Mouse (Mus musculus) midbrain, postnatal 0 days (tissue): Measurements from ENCODE around the gene Pigyl. TPM values are rescaled to one million over a fixed set of nuclear protein-coding genes. Genes with fewer than 3 reads are reported as not detected.

Source experiments
- ATAC-seq: fragments of 200-750 bp; cut with Nextera tagmentation; 2 replicates; pipeline ENCODE4 v1.8.0; 2017; ENCODE audit warnings: moderate number of reproducible peaks, mild to moderate bottlenecking, moderate TSS enrichment, moderate library complexity; ENCODE audit not compliant: low FRiP score
- DNase-seq: peaks from one replicate; pipeline ENCODE4 v3.0.0-alpha.2; 2015; ENCODE audit warnings: low spot score
- H3K27ac ChIP-seq: fragments of 300-500 bp; sonication (generic); 2 replicates; pipeline ENCODE4 v1.5.1; 2014; ENCODE audit warnings: low read depth, mild to moderate bottlenecking, low read length, mixed read lengths
- H3K27me3 ChIP-seq: fragments of 300-500 bp; sonication (generic); 2 replicates; pipeline ENCODE4 v1.6.1; 2014; ENCODE audit warnings: low read length, control low read depth, mixed read lengths; ENCODE audit not compliant: insufficient read depth
- H3K36me3 ChIP-seq: fragments of 300-500 bp; sonication (generic); 2 replicates; pipeline ENCODE4 v1.6.1; 2014; ENCODE audit warnings: low read length, control low read depth, mixed read lengths; ENCODE audit not compliant: insufficient read depth
- H3K4me1 ChIP-seq: fragments of 300-500 bp; sonication (generic); 2 replicates; pipeline ENCODE4 v1.6.1; 2014; ENCODE audit warnings: mild to moderate bottlenecking, control low read depth, antibody characterized with exemption, low read length, mixed read lengths; ENCODE audit not compliant: insufficient read depth
- H3K4me2 ChIP-seq: fragments of 300-500 bp; sonication (generic); 2 replicates; pipeline ENCODE4 v1.6.1; 2014; ENCODE audit warnings: low read depth, mild to moderate bottlenecking, low read length, mixed read lengths; ENCODE audit not compliant: poor library complexity, severe bottlenecking
- H3K4me3 ChIP-seq: fragments of 300-500 bp; sonication (generic); 2 replicates; pipeline ENCODE4 v1.5.1; 2014; ENCODE audit warnings: low read depth, mild to moderate bottlenecking, low read length, moderate library complexity
- H3K9ac ChIP-seq: fragments of 300-500 bp; sonication (generic); replicated peaks from 2 replicates; pipeline ENCODE4 v1.6.1; 2014; ENCODE audit warnings: mild to moderate bottlenecking, low read length, moderate library complexity, mixed read lengths; ENCODE audit not compliant: poor library complexity, severe bottlenecking
- H3K9me3 ChIP-seq: fragments of 300-500 bp; sonication (generic); 2 replicates; pipeline ENCODE4 v1.6.1; 2016; ENCODE audit warnings: low read length, control low read depth
- CTCF ChIP-seq: IDR thresholded peaks from 2 replicates; pipeline ENCODE4 v1.5.1; 2016; ENCODE audit warnings: antibody characterized with exemption, mild to moderate bottlenecking
- WGBS: fragments of 180-500 bp; shearing (Covaris S2); extraction: QIAGEN DNeasy Blood & Tissue Kit; methylation state at CpG from one replicate; pipeline ENCODE4 v1.1.7; 2014; 5-methylcytosine and 5-hydroxymethylcytosine counted together
- polyA plus RNA-seq: library from polyadenylated mRNA; unstranded; fragments of >200 nt; fragmentation: Nextera tagmentation; extraction: Ambion mirVana; gene quantifications from 2 replicates; pipeline ENCODE4 v1.2.1, GENCODE M21; 2015
- total RNA-seq: library from RNA; depleted of rRNA; stranded (reverse); fragments of >200 nt; gene quantifications from 2 replicates; pipeline ENCODE4 v1.2.3, GENCODE M21; 2014

The Pigyl gene
- total and polyA plus RNA-seq, 2 experiments from 2014 or later, result 40.8 to 122 TPM

DNA sequence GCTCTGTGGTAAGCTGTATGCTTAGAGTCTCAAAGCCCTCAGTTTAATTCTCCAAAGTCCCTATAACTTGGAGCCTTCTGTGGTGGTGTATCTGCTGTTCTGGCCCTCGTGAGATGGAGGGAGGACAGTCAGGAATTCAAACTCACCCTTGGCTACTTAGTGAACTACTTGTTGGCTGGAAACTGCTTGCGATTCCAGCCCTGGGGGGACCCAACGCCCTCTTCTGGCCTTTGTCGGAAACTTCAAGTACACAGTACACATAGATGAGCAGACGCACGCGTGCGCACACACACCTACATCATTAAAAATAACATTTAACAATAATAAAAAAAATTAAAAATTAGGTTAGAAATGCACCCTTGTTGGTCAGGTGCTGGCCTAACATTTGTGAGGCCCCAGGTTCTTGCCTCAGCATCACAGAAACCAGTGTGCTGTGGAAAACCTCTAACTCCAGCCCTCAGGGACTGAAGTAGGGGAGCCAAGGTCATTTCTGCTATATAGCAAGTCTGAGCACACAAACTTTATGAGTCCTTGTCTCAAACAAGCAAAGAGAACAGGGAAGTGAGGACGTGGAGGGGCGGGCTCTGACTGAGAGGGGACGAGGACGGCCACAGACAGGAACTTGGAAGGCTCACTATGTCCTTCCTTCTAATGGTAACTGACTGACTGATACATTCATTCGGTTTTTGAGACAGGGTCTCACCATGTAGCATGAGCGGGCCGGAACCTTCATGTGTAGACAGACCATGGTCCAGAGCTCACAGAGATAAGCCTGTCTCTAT, 31.2 kb upstream of the Pigyl start:
- WGBS, result 87% methylated on average over 15 of the region's 15 CpGs
- Histone ChIP-seq H3K4me2 (no peak overlapping the region), H3K4me1 (no peaks in the 10 kb centered on the region), H3K9ac (no peak overlapping the region), H3K4me3 (no peak overlapping the region), H3K9me3 (no peaks in the 10 kb centered on the region), H3K27ac (no peak overlapping the region), H3K36me3 (no peaks in the 10 kb centered on the region), H3K27me3 (peaks cover 1% of the 10 kb centered on the region; the same call in 1 of the 2 replicates)
- DNase-seq (no peak), ATAC-seq (no peak)
- TF ChIP-seq CTCF, result no peak

- no peak for TF ChIP-seq CTCF
- H3K4me2 ChIP-seq, result peak overlapping the region; percentile 26
- peaks cover 22% of the 10 kb centered on the region for H3K27me3 ChIP-seq
- no peak overlapping the region for H3K27ac ChIP-seq
- no peaks in the 10 kb centered on the region for H3K4me1 ChIP-seq
- no peak for ATAC-seq
- no peak for DNase-seq
- WGBS, result 2% methylated on average over 32 of the region's 35 CpGs
- H3K9ac ChIP-seq, result no peak overlapping the region
- H3K9me3 ChIP-seq, result no peaks in the 10 kb centered on the region
- no peaks in the 10 kb centered on the region for H3K36me3 ChIP-seq
- peak overlapping the region; percentile 10 for H3K4me3 ChIP-seq
These were observed 25.2 kb upstream of the Pigyl start for GRCm38 (mm10) chr9:22131226-22131981.

DNA sequence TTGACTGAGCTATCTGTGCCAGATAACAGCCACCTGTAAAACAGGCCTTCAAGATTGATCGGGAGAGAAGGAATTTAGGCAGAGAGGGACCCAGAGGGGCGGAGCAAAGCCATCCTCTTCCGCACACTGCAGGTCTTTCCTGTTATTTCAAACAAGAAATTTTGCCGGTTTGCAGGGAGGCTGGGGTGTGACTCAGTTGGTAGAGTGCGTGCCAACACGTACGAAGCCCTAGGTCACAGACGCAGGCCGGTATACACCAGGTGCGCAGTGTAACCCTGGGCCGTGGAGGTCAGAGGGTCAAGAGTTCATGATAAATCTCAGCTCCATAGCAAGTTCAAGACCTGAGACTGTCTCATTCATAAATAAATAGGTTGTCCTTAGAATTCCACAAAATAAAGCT, 24.4 kb upstream of the Pigyl start:
- Histone ChIP-seq H3K4me2 (peak overlapping the region; percentile 26), H3K36me3 (no peaks in the 10 kb centered on the region), H3K27me3 (peaks cover 22% of the 10 kb centered on the region), H3K4me1 (no peaks in the 10 kb centered on the region), H3K9me3 (no peaks in the 10 kb centered on the region), H3K9ac (no peak overlapping the region), H3K4me3 (peak overlapping the region; percentile 10; the same call in 1 of the 2 replicates), H3K27ac (no peak overlapping the region)
- no peak for TF ChIP-seq CTCF
- ATAC-seq (no peak), DNase-seq (no peak)
- 58% methylated on average over 11 of the region's 11 CpGs for WGBS

GRCm38 (mm10) chr9:22134246-22134890, 22.3 kb upstream of the Pigyl start:
- Histone ChIP-seq H3K9me3 (no peaks in the 10 kb centered on the region), H3K4me1 (no peaks in the 10 kb centered on the region), H3K9ac (no peak overlapping the region), H3K4me3 (no peak overlapping the region), H3K4me2 (no peak overlapping the region), H3K27ac (no peak overlapping the region), H3K27me3 (peaks cover 22% of the 10 kb centered on the region), H3K36me3 (no peaks in the 10 kb centered on the region)
- 89% methylated on average over 7 of the region's 7 CpGs for WGBS
- ATAC-seq (no peak), DNase-seq (no peak)
- no peak for TF ChIP-seq CTCF

GRCm38 (mm10) chr9:22134988-22135643, 21.5 kb upstream of the Pigyl start:
- WGBS, result 79% methylated on average over 9 of the region's 9 CpGs

More at GRCm38 (mm10) chr9:22134988-22135643, 21.5 kb upstream of the Pigyl start:
- H3K9ac ChIP-seq, result no peak overlapping the region
- H3K27me3 ChIP-seq, result peaks cover 22% of the 10 kb centered on the region
- H3K4me1 ChIP-seq, result no peaks in the 10 kb centered on the region
- ATAC-seq, result no peak
- no peaks in the 10 kb centered on the region for H3K36me3 ChIP-seq
- no peak overlapping the region for H3K27ac ChIP-seq
- H3K4me2 ChIP-seq, result no peak overlapping the region
- no peak overlapping the region for H3K4me3 ChIP-seq
- no peak for TF ChIP-seq CTCF
- H3K9me3 ChIP-seq, result no peaks in the 10 kb centered on the region
- DNase-seq, result no peak
